22 mouse cellular contexts compared by ENCODE assay signal in genomic region chr2:145680762-145681161, GRCm38 (mm10). TPM values are rescaled to one million over a fixed set of nuclear protein-coding genes. Genes with fewer than 3 reads are reported as not detected.
DNase-seq lines count a peak whose midpoint lies in the region; ATAC-seq and TF ChIP-seq lines count a peak whose summit lies in the region.
"Had no signal": no experiment of that assay in that cellular context is flagged by ENCODE, and none has a peak within 500 bp of the region (broad histone marks: within the 10 kb centered on the region; RNA-seq: fewer than 3 reads in every experiment).

No protein-coding gene starts in this region.

- H3K27ac ChIP-seq in embryonic facial prominence, embryonic 13.5 days = peak overlapping the region; percentile 55; the same call in 1 of the 2 replicates
- no peak overlapping the region for H3K27ac ChIP-seq in embryonic facial prominence, embryonic 10.5 days (replicated peaks)
- peak overlapping the region; percentile 59; the same call in 1 of the 2 replicates for H3K27ac ChIP-seq in lung, embryonic 14.5 days (ENCODE audit: low read depth)
- H3K27ac ChIP-seq in intestine, postnatal 0 days (ENCODE audit: low read depth, low read length) = no peak overlapping the region
- H3K27ac ChIP-seq in stomach, embryonic 16.5 days (ENCODE audit: low read length) = peak overlapping the region; percentile 54
- H3K27ac ChIP-seq: embryonic facial prominence, embryonic 15.5 days; forebrain, embryonic 10.5 days; gastrocnemius, adult 2 months; hindbrain, embryonic 15.5 days; limb, embryonic 13.5 days; liver, embryonic 15.5 days had no signal

- no peaks in the 10 kb centered on the region for H3K36me3 ChIP-seq in embryonic facial prominence, embryonic 13.5 days
- H3K36me3 ChIP-seq in embryonic facial prominence, embryonic 10.5 days (replicated peaks) = no peaks in the 10 kb centered on the region
- no peaks in the 10 kb centered on the region for H3K36me3 ChIP-seq in lung, embryonic 14.5 days (ENCODE audit: insufficient read depth)
- no peaks in the 10 kb centered on the region for H3K36me3 ChIP-seq in intestine, postnatal 0 days (ENCODE audit: control insufficient read depth, insufficient read depth)
- H3K36me3 ChIP-seq in stomach, embryonic 16.5 days (ENCODE audit: control insufficient read depth, insufficient read depth, low read length) = no peaks in the 10 kb centered on the region
- H3K36me3 ChIP-seq: embryonic facial prominence, embryonic 15.5 days; forebrain, embryonic 10.5 days; hindbrain, embryonic 15.5 days; liver, embryonic 15.5 days had no signal

- ATAC-seq in embryonic facial prominence, embryonic 13.5 days (ENCODE audit: insufficient number of reproducible peaks, insufficient read depth, low FRiP score, low TSS enrichment, low read depth) = no peak
- no peak for ATAC-seq in lung, embryonic 14.5 days (ENCODE audit: insufficient read depth)
- ATAC-seq in intestine, postnatal 0 days = no peak
- ATAC-seq in stomach, embryonic 16.5 days (ENCODE audit: insufficient read depth, low FRiP score) = no peak
- ATAC-seq: CD4-positive, CD25-positive, alpha-beta regulatory T cell, adult 4 months had no signal

- no peak for TF ChIP-seq CTCF in lung, embryonic 14.5 days (IDR thresholded peaks at IDR 0.05; ENCODE audit: low read depth)
- TF ChIP-seq CTCF in intestine, postnatal 0 days (IDR thresholded peaks at IDR 0.05; ENCODE audit: low read depth) = 0 out of 2 replicates have a peak, but pooled peaks have one; percentile 18

- 73% methylated on average over 9 of the region's 9 CpGs for WGBS in embryonic facial prominence, embryonic 13.5 days
- WGBS in embryonic facial prominence, embryonic 10.5 days = 84% methylated on average over 9 of the region's 9 CpGs
- WGBS in lung, embryonic 14.5 days = 62% methylated on average over 9 of the region's 9 CpGs
- 60% methylated on average over 9 of the region's 9 CpGs for WGBS in intestine, postnatal 0 days
- 69% methylated on average over 9 of the region's 9 CpGs for WGBS in stomach, embryonic 16.5 days

- H3K4me2 ChIP-seq in embryonic facial prominence, embryonic 13.5 days = no peak overlapping the region
- no peak overlapping the region for H3K4me2 ChIP-seq in lung, embryonic 14.5 days
- H3K4me2 ChIP-seq in intestine, postnatal 0 days (replicated peaks; ENCODE audit: low read depth) = no peak overlapping the region
- H3K4me2 ChIP-seq in stomach, embryonic 16.5 days (ENCODE audit: low read depth, low read length) = no peak overlapping the region
- H3K4me2 ChIP-seq: embryonic facial prominence, embryonic 15.5 days; heart, embryonic 11.5 days; hindbrain, embryonic 15.5 days; limb, embryonic 13.5 days; liver, embryonic 15.5 days; midbrain, embryonic 11.5 days had no signal

- no peak for DNase-seq in embryonic facial prominence, embryonic 10.5 days (ENCODE audit: low spot score)
- DNase-seq in lung, embryonic 14.5 days = no peak
- no peak for DNase-seq in lung, postnatal 4 days
- DNase-seq in adrenal gland, postnatal 25 days = no peak
- DNase-seq in frontal cortex, postnatal 25 days (ENCODE audit: low spot score in 2 of 2) = no peak
- DNase-seq: adrenal gland, postnatal 14 days; cerebellum, adult 11 months; cerebellum, postnatal 10 days; gastrocnemius, adult 2 months; heart, postnatal 14 days; thymus, postnatal 36 days had no signal

- no peak overlapping the region for H3K4me3 ChIP-seq in embryonic facial prominence, embryonic 13.5 days
- no peak overlapping the region for H3K4me3 ChIP-seq in embryonic facial prominence, embryonic 10.5 days
- H3K4me3 ChIP-seq in lung, embryonic 14.5 days (ENCODE audit: low read depth, low read length) = no peak overlapping the region
- H3K4me3 ChIP-seq in intestine, postnatal 0 days (ENCODE audit: low read depth, low read length) = no peak overlapping the region
- H3K4me3 ChIP-seq in stomach, embryonic 16.5 days (replicated peaks; ENCODE audit: low read length) = no peak overlapping the region
- H3K4me3 ChIP-seq: embryonic facial prominence, embryonic 15.5 days; forebrain, embryonic 10.5 days; gastrocnemius, adult 2 months; hindbrain, embryonic 15.5 days; limb, embryonic 13.5 days; liver, embryonic 15.5 days had no signal

- H3K9ac ChIP-seq in embryonic facial prominence, embryonic 13.5 days = no peak overlapping the region
- no peak overlapping the region for H3K9ac ChIP-seq in lung, embryonic 14.5 days
- H3K9ac ChIP-seq in intestine, postnatal 0 days (ENCODE audit: low read depth, low read length) = no peak overlapping the region
- H3K9ac ChIP-seq in stomach, embryonic 16.5 days (ENCODE audit: low read length) = 0 out of 2 replicates have a peak overlapping the region, but pooled peaks have one; percentile 8
- H3K9ac ChIP-seq: embryonic facial prominence, embryonic 15.5 days; hindbrain, embryonic 15.5 days; limb, embryonic 13.5 days; liver, embryonic 15.5 days had no signal

- no peaks in the 10 kb centered on the region for H3K27me3 ChIP-seq in embryonic facial prominence, embryonic 13.5 days
- H3K27me3 ChIP-seq in embryonic facial prominence, embryonic 10.5 days (replicated peaks; ENCODE audit: low read depth, poor library complexity, severe bottlenecking) = no peaks in the 10 kb centered on the region
- H3K27me3 ChIP-seq in lung, embryonic 14.5 days (ENCODE audit: insufficient read depth, low read length) = no peaks in the 10 kb centered on the region
- H3K27me3 ChIP-seq in intestine, postnatal 0 days (replicated peaks; ENCODE audit: control insufficient read depth, insufficient read depth, low read length) = no peaks in the 10 kb centered on the region
- no peaks in the 10 kb centered on the region for H3K27me3 ChIP-seq in stomach, embryonic 16.5 days (ENCODE audit: control insufficient read depth, insufficient read depth, low read length)
- H3K27me3 ChIP-seq: embryonic facial prominence, embryonic 15.5 days; hindbrain, embryonic 15.5 days; limb, embryonic 13.5 days had no signal

- H3K4me1 ChIP-seq in embryonic facial prominence, embryonic 13.5 days = peaks cover 50% of the 10 kb centered on the region
- peaks cover 21% of the 10 kb centered on the region for H3K4me1 ChIP-seq in embryonic facial prominence, embryonic 10.5 days
- H3K4me1 ChIP-seq in lung, embryonic 14.5 days (ENCODE audit: insufficient read depth) = peaks cover 30% of the 10 kb centered on the region
- peaks cover 8% of the 10 kb centered on the region; the same call in 1 of the 2 replicates for H3K4me1 ChIP-seq in intestine, postnatal 0 days (replicated peaks; ENCODE audit: control insufficient read depth, insufficient read depth, low read length)
- H3K4me1 ChIP-seq in stomach, embryonic 16.5 days (ENCODE audit: control insufficient read depth, insufficient read depth, low read length) = peaks cover 38% of the 10 kb centered on the region

- no peaks in the 10 kb centered on the region for H3K9me3 ChIP-seq in embryonic facial prominence, embryonic 13.5 days
- 0 out of 2 replicates have a peak, but pooled peaks cover 6% of the 10 kb centered on the region for H3K9me3 ChIP-seq in embryonic facial prominence, embryonic 10.5 days
- no peaks in the 10 kb centered on the region for H3K9me3 ChIP-seq in lung, embryonic 14.5 days (ENCODE audit: low read depth, low read length)
- no peaks in the 10 kb centered on the region for H3K9me3 ChIP-seq in intestine, postnatal 0 days (ENCODE audit: control insufficient read depth)
- H3K9me3 ChIP-seq in stomach, embryonic 16.5 days (replicated peaks; ENCODE audit: control insufficient read depth, low read length) = 0 out of 2 replicates have a peak, but pooled peaks cover 3% of the 10 kb centered on the region
- H3K9me3 ChIP-seq: embryonic facial prominence, embryonic 15.5 days; hindbrain, embryonic 15.5 days; liver, embryonic 15.5 days had no signal

RNA-seq across cellular contexts. Expression of gene Rin2, which starts 5.7 kb away (rescaled TPM):
- polyA plus RNA-seq in embryonic facial prominence, embryonic 13.5 days (2015; fragmentation: Nextera tagmentation; extraction: Ambion mirVana) = 33.0 and 39.6 TPM in 2 replicates
- 13.7 and 16.2 TPM in 2 replicates for polyA plus RNA-seq in embryonic facial prominence, embryonic 10.5 days (2016; fragmentation: Nextera tagmentation; extraction: Ambion mirVana)
- 26.7 and 27.1 TPM in 2 replicates for polyA plus RNA-seq in lung, embryonic 14.5 days (2014; fragmentation: Nextera tagmentation; extraction: Ambion mirVana)
- 10.2 and 11.9 TPM in 2 replicates for polyA plus RNA-seq in intestine, postnatal 0 days (2015; fragmentation: Nextera tagmentation; extraction: Ambion mirVana)
- 37.3 and 47.2 TPM in 2 replicates for polyA plus RNA-seq in stomach, embryonic 16.5 days (2015; fragmentation: Nextera tagmentation; extraction: Ambion mirVana)
- total RNA-seq in adrenal gland, postnatal 25 days (2021) = 19.0 and 30.9 TPM in 2 replicates

Comparison
In these comparisons a context has a peak if more than half of its experiments do, and no peak if none do; other contexts are left out.
1. H3K27ac ChIP-seq: peak in embryonic facial prominence, embryonic 13.5 days (single experiment), lung, embryonic 14.5 days (single experiment) and stomach, embryonic 16.5 days (single experiment); none in embryonic facial prominence, embryonic 10.5 days (single experiment) and intestine, postnatal 0 days (single experiment).